Mouse (Mus musculus) bone marrow, adult 2 months (tissue): Measurements from ENCODE around the gene H2-T3. TPM values are rescaled to one million over a fixed set of nuclear protein-coding genes. Genes with fewer than 3 reads are reported as not detected.
"Not testable (repeated sequence)": the region's sequence is repeated elsewhere in the genome, so short reads cannot be mapped to it uniquely, and the experiment has no call there.

ENCODE experiments used
- H3K27ac ChIP-seq: fragments of 200-500 bp; 2 replicates; pipeline ENCODE4 v1.5.1; 2012; ENCODE audit warnings: low read depth, mild to moderate bottlenecking, control low read depth, inconsistent platforms, low read length; ENCODE audit not compliant: control insufficient read depth, poor library complexity, insufficient read depth
- H3K4me1 ChIP-seq: fragments of 200-500 bp; 2 replicates; pipeline ENCODE4 v1.6.1; 2011; ENCODE audit warnings: low read length; ENCODE audit not compliant: control insufficient read depth, insufficient read depth
- H3K4me3 ChIP-seq: fragments of 200-500 bp; replicated peaks from 2 replicates; pipeline ENCODE3; 2011; ENCODE audit warnings: mild to moderate bottlenecking, low read depth, low read length, control low read depth; ENCODE audit not compliant: control insufficient read depth
- CTCF ChIP-seq: fragments of 200-500 bp; IDR thresholded peaks from 2 replicates; pipeline ENCODE4 v1.5.1; 2011; ENCODE audit warnings: low read length, control low read depth; ENCODE audit not compliant: control insufficient read depth, insufficient read depth
- POLR2A ChIP-seq: fragments of 200-500 bp; IDR thresholded peaks from 2 replicates; pipeline ENCODE4 v1.6.1; 2011; ENCODE audit warnings: low read depth, mild to moderate bottlenecking, control low read depth, low read length, borderline replicate concordance; ENCODE audit not compliant: control insufficient read depth
- WGBS: fragments of 180-500 bp; shearing (Covaris S2); methylation state at CpG from one replicate; pipeline ENCODE4 v1.1.7; 2018; 5-methylcytosine and 5-hydroxymethylcytosine counted together
- polyA plus RNA-seq: library from polyadenylated mRNA; stranded (reverse); fragments of >200 nt; gene quantifications from 2 replicates; pipeline ENCODE4 v1.2.4, GENCODE M21; 2011; ENCODE audit warnings: low replicate concordance; ENCODE audit not compliant: missing spikeins, insufficient read depth, insufficient read length

H2-T3 gene
- polyA plus RNA-seq, 1 experiment = 0.80 TPM

- Histone ChIP-seq H3K4me1 (no peaks in the 10 kb centered on the region), H3K27ac (no peak overlapping the region), H3K4me3 (no peak overlapping the region)
- TF ChIP-seq CTCF (no peak), POLR2A (no peak)
These were observed 20.3 kb downstream of the H2-T3 start for GRCm38 (mm10) chr17:36169753-36170152.

- H3K27ac ChIP-seq, H3K4me3 ChIP-seq, H3K4me1 ChIP-seq: not testable (repeated sequence)
- WGBS = 63% methylated on average over 1 of the region's 1 CpGs
These were observed 21.0 kb downstream of the H2-T3 start for GRCm38 (mm10) chr17:36169094-36169493.

- TF ChIP-seq POLR2A (no peak), CTCF (no peak)
- Histone ChIP-seq H3K27ac (no peak within 1 kb of the TSS; the same call in 1 of the 2 replicates), H3K4me1 (no peaks in the 10 kb centered on the region), H3K4me3 (peak within 1 kb of the TSS; percentile 64)
- WGBS = 6% methylated on average over 63 of the region's 63 CpGs
These were observed 21.9 kb downstream of the H2-T3 start, which contains the start of gene Gm8909 for GRCm38 (mm10) chr17:36168039-36168652. Gm8909 (minus strand) TSS chr17:36168537.

- H3K4me1 ChIP-seq = no peaks in the 10 kb centered on the region
- TF ChIP-seq POLR2A (no peak), CTCF (no peak)
- H3K27ac ChIP-seq = no peak overlapping the region; the same call in 1 of the 2 replicates
- peak overlapping the region; percentile 64 for H3K4me3 ChIP-seq
- 2% methylated on average over 51 of the region's 51 CpGs for WGBS
These were observed 22.6 kb downstream of the H2-T3 start for GRCm38 (mm10) chr17:36167306-36168038.

- not testable (repeated sequence) for H3K4me3 ChIP-seq, H3K27ac ChIP-seq, H3K4me1 ChIP-seq
- WGBS = 32% methylated on average over 2 of the region's 2 CpGs
These were observed 23.2 kb downstream of the H2-T3 start for GRCm38 (mm10) chr17:36166901-36167300.

- H3K4me1 ChIP-seq = no peaks in the 10 kb centered on the region
- 2% methylated on average over 56 of the region's 56 CpGs for WGBS
- TF ChIP-seq POLR2A = no peak
- TF ChIP-seq CTCF = no peak
- H3K27ac ChIP-seq = no peak overlapping the region
- H3K4me3 ChIP-seq = peak overlapping the region; percentile 20
These were observed 28.7 kb downstream of the H2-T3 start for GRCm38 (mm10) chr17:36161129-36162051.

GRCm38 (mm10) chr17:36158264-36158663 lies 31.8 kb downstream of the H2-T3 start:
- H3K27ac ChIP-seq, H3K4me3 ChIP-seq, H3K4me1 ChIP-seq: not testable (repeated sequence)
- 18% methylated on average over 11 of the region's 11 CpGs for WGBS

- not testable (repeated sequence) for H3K4me1 ChIP-seq, H3K27ac ChIP-seq, H3K4me3 ChIP-seq
- WGBS = 1% methylated on average over 36 of the region's 36 CpGs
These were observed 32.3 kb downstream of the H2-T3 start for GRCm38 (mm10) chr17:36157782-36158181.
